ENCODE assay signal across 8 mouse cellular contexts in genomic region chr2:121170980-121171742, GRCm38 (mm10). TPM values are rescaled to one million over a fixed set of nuclear protein-coding genes. Genes with fewer than 3 reads are reported as not detected.
DNase-seq lines count a peak whose midpoint lies in the region; ATAC-seq and TF ChIP-seq lines count a peak whose summit lies in the region.

Gene Zscan29, minus strand, starts transcription at chr2:121171125.

- peaks cover 25% of the 10 kb centered on the region for H3K36me3 ChIP-seq in heart, embryonic 15.5 days
- peaks cover 18% of the 10 kb centered on the region; the same call in 1 of the 2 replicates for H3K36me3 ChIP-seq in liver, embryonic 14.5 days (replicated peaks; ENCODE audit: control insufficient read depth, insufficient read depth, low read depth)
- peaks cover 7% of the 10 kb centered on the region for H3K36me3 ChIP-seq in neural tube, embryonic 11.5 days (ENCODE audit: control insufficient read depth, insufficient read depth, low read length)
- 0 out of 2 replicates have a peak, but pooled peaks cover 1% of the 10 kb centered on the region for H3K36me3 ChIP-seq in stomach, postnatal 0 days (ENCODE audit: control insufficient read depth, insufficient read depth, low read length)

- H3K27me3 ChIP-seq in heart, embryonic 15.5 days, result no peaks in the 10 kb centered on the region
- no peaks in the 10 kb centered on the region for H3K27me3 ChIP-seq in liver, embryonic 14.5 days (ENCODE audit: control insufficient read depth, insufficient read depth, low read length)
- H3K27me3 ChIP-seq in neural tube, embryonic 11.5 days (ENCODE audit: control insufficient read depth, insufficient read depth, low read length), result no peaks in the 10 kb centered on the region
- no peaks in the 10 kb centered on the region for H3K27me3 ChIP-seq in stomach, postnatal 0 days (ENCODE audit: control insufficient read depth, insufficient read depth, low read length)

- under 1% methylated on average over 63 of the region's 66 CpGs for WGBS in heart, embryonic 15.5 days
- WGBS in liver, embryonic 14.5 days (ENCODE audit: insufficient replicate concordance), result under 1% methylated on average over 65 of the region's 66 CpGs
- WGBS in neural tube, embryonic 11.5 days, result under 1% methylated on average over 60 of the region's 66 CpGs
- 2% methylated on average over 63 of the region's 66 CpGs for WGBS in stomach, postnatal 0 days

- H3K4me2 ChIP-seq in heart, embryonic 15.5 days, result peak within 1 kb of the TSS; percentile 73
- H3K4me2 ChIP-seq in liver, embryonic 14.5 days (ENCODE audit: low read depth), result peak within 1 kb of the TSS; percentile 100
- H3K4me2 ChIP-seq in neural tube, embryonic 11.5 days (ENCODE audit: low read depth), result peak within 1 kb of the TSS; percentile 67
- peak within 1 kb of the TSS; percentile 79 for H3K4me2 ChIP-seq in stomach, postnatal 0 days (replicated peaks; ENCODE audit: low read depth)

- peak within 1 kb of the TSS; percentile 80 for H3K27ac ChIP-seq in brown adipose tissue, adult 24 weeks (replicated peaks; ENCODE audit: low read depth, low read length)
- H3K27ac ChIP-seq in heart, embryonic 15.5 days, result peak within 1 kb of the TSS; percentile 88
- peak within 1 kb of the TSS; percentile 80 for H3K27ac ChIP-seq in liver, embryonic 14.5 days
- H3K27ac ChIP-seq in neural tube, embryonic 11.5 days (ENCODE audit: low read depth, low read length), result peak within 1 kb of the TSS; percentile 73; the same call in 1 of the 2 replicates
- peak within 1 kb of the TSS; percentile 94 for H3K27ac ChIP-seq in stomach, postnatal 0 days (replicated peaks)

- no peaks in the 10 kb centered on the region for H3K9me3 ChIP-seq in heart, embryonic 15.5 days (replicated peaks)
- H3K9me3 ChIP-seq in liver, embryonic 14.5 days (ENCODE audit: control insufficient read depth, low read length), result no peaks in the 10 kb centered on the region
- no peaks in the 10 kb centered on the region for H3K9me3 ChIP-seq in neural tube, embryonic 11.5 days (ENCODE audit: control insufficient read depth, low read length)
- no peaks in the 10 kb centered on the region for H3K9me3 ChIP-seq in stomach, postnatal 0 days (ENCODE audit: control insufficient read depth, low read length)

- H3K9ac ChIP-seq in heart, embryonic 15.5 days, result peak within 1 kb of the TSS; percentile 79
- peak within 1 kb of the TSS; percentile 75 for H3K9ac ChIP-seq in liver, embryonic 14.5 days (replicated peaks)
- H3K9ac ChIP-seq in neural tube, embryonic 11.5 days (ENCODE audit: low read length), result peak within 1 kb of the TSS; percentile 89
- H3K9ac ChIP-seq in stomach, postnatal 0 days (ENCODE audit: low read length), result peak within 1 kb of the TSS; percentile 90

- TF ChIP-seq CTCF in liver, embryonic 14.5 days (IDR thresholded peaks at IDR 0.05; ENCODE audit: low read depth), result peak; percentile 35; the same call in 1 of the 2 replicates
- TF ChIP-seq CTCF in stomach, postnatal 0 days (IDR thresholded peaks at IDR 0.05; ENCODE audit: low read depth), result peak; percentile 47

- H3K4me3 ChIP-seq in brown adipose tissue, adult 24 weeks (ENCODE audit: insufficient read depth, low read depth, low read length), result peak within 1 kb of the TSS; percentile 91
- peak within 1 kb of the TSS; percentile 91 for H3K4me3 ChIP-seq in heart, embryonic 15.5 days
- H3K4me3 ChIP-seq in liver, embryonic 14.5 days (ENCODE audit: insufficient read depth in 1 of 2, low read depth in 2 of 2, low read length in 2 of 2), result peak within 1 kb of the TSS; percentile 65 to 95
- H3K4me3 ChIP-seq in neural tube, embryonic 11.5 days (ENCODE audit: low read depth, low read length), result peak within 1 kb of the TSS; percentile 90
- peak within 1 kb of the TSS; percentile 90 for H3K4me3 ChIP-seq in stomach, postnatal 0 days (ENCODE audit: low read depth, low read length)

- peak; percentile 94 for DNase-seq in CD4-positive, CD25-positive, alpha-beta regulatory T cell, adult 2 months (ENCODE audit: low read depth, low spot score)
- DNase-seq in fibroblast of lung, adult 2 months (ENCODE audit: low read depth), result peak; percentile 46
- DNase-seq in kidney, postnatal 25 days, result peak; percentile 89 to 95
- DNase-seq in liver, embryonic 14.5 days (ENCODE audit: low read depth in 3 of 3, low spot score in 3 of 3), result peak; percentile 79 to 85 (median 83)
- peak; percentile 95 for DNase-seq in neural tube, embryonic 11.5 days (ENCODE audit: low spot score)
- peak; percentile 92 for DNase-seq in stomach, postnatal 0 days (ENCODE audit: low spot score)

- peaks cover 4% of the 10 kb centered on the region; the same call in 1 of the 2 replicates for H3K4me1 ChIP-seq in brown adipose tissue, adult 24 weeks (ENCODE audit: control insufficient read depth, insufficient read depth, insufficient read length, low read length)
- H3K4me1 ChIP-seq in heart, embryonic 15.5 days (replicated peaks), result peaks cover 18% of the 10 kb centered on the region
- peaks cover 9 to 13% of the 10 kb centered on the region in 2 experiments for H3K4me1 ChIP-seq in liver, embryonic 14.5 days (replicated peaks; ENCODE audit: control insufficient read depth in 2 of 2, insufficient read depth in 2 of 2, low read length in 1 of 2)
- H3K4me1 ChIP-seq in neural tube, embryonic 11.5 days (ENCODE audit: control insufficient read depth, insufficient read depth, low read length), result peaks cover 16% of the 10 kb centered on the region
- H3K4me1 ChIP-seq in stomach, postnatal 0 days (replicated peaks; ENCODE audit: control insufficient read depth, insufficient read depth), result peaks cover 8% of the 10 kb centered on the region; the same call in 1 of the 2 replicates

- peak; percentile 95 for ATAC-seq in heart, embryonic 15.5 days (replicated peaks; ENCODE audit: insufficient number of reproducible peaks, insufficient read depth, low FRiP score, low read depth)
- peak; percentile 95 for ATAC-seq in liver, embryonic 14.5 days (ENCODE audit: insufficient read depth)
- peak; percentile 88 for ATAC-seq in neural tube, embryonic 11.5 days (ENCODE audit: insufficient read depth, low FRiP score, low TSS enrichment)
- ATAC-seq in stomach, postnatal 0 days (ENCODE audit: low FRiP score, low TSS enrichment), result peak; percentile 95

- TF ChIP-seq EP300 in liver, embryonic 14.5 days (IDR thresholded peaks at IDR 0.05; ENCODE audit: low read depth), result no peak
- TF ChIP-seq EP300 in stomach, postnatal 0 days (optimal IDR thresholded peaks at IDR 0.05), result no peak

RNA-seq across cellular contexts. Expression of gene Zscan29, which starts in this region (rescaled TPM):
- polyA plus RNA-seq in brown adipose tissue, adult 24 weeks (2012; ENCODE audit: insufficient read depth, insufficient read length, missing spikeins), result 6.6 and 8.6 TPM in 2 replicates
- polyA plus RNA-seq in heart, embryonic 15.5 days (2015; fragmentation: Nextera tagmentation; extraction: Ambion mirVana), result 6.4 TPM in 2 replicates
- polyA plus RNA-seq in liver, embryonic 14.5 days (2012; rRNA removed), result 1.5 and 2.0 TPM in 2 replicates
- 2.8 and 3.1 TPM in 2 replicates for polyA plus RNA-seq in liver, embryonic 14.5 days (2014; fragmentation: Nextera tagmentation; extraction: Ambion mirVana)
- polyA plus RNA-seq in neural tube, embryonic 11.5 days (2014; fragmentation: Nextera tagmentation; extraction: Ambion mirVana), result 14.6 and 15.0 TPM in 2 replicates
- polyA plus RNA-seq in stomach, postnatal 0 days (2015; fragmentation: Nextera tagmentation; extraction: Ambion mirVana), result 5.5 and 5.8 TPM in 2 replicates

Comparison
In these comparisons a context has a peak if more than half of its experiments do, and no peak if none do; other contexts are left out.
1. Peak in every context shown above with its lines: DNase-seq, ATAC-seq, H3K4me3 ChIP-seq and H3K27ac ChIP-seq.